Mouse (Mus musculus): Measurements from ENCODE around the gene Dpm3. TPM values are rescaled to one million over a fixed set of nuclear protein-coding genes. Genes with fewer than 3 reads are reported as not detected.

Dpm3 gene
- total RNA-seq, 2 experiments from 2014 or later, result 16.8 TPM; not detected in 1

Other genes starting within 250 kb of the Dpm3 start
- 1.8 and 3.8 TPM in 2 replicates for gene Rusc1, start 166.0 kb upstream of the Dpm3 start, total RNA-seq (2015; ENCODE audit: low replicate concordance)
- gene Rusc1, start 166.0 kb upstream of the Dpm3 start, total RNA-seq (2017; ENCODE audit: low replicate concordance), result 3.5 TPM in 2 replicates
- gene Gm43738, start 158.3 kb upstream of the Dpm3 start, total RNA-seq (2015; ENCODE audit: low replicate concordance), result not detected in 2 replicates
- not detected in 2 replicates for gene Gm43738, start 158.3 kb upstream of the Dpm3 start, total RNA-seq (2017; ENCODE audit: low replicate concordance)
- 20.1 and 28.5 TPM in 2 replicates for gene Fdps, start 157.4 kb upstream of the Dpm3 start, total RNA-seq (2015; ENCODE audit: low replicate concordance)
- gene Fdps, start 157.4 kb upstream of the Dpm3 start, total RNA-seq (2017; ENCODE audit: low replicate concordance), result 30.0 and 31.4 TPM in 2 replicates
- gene Pklr, start 123.2 kb upstream of the Dpm3 start, total RNA-seq (2015; ENCODE audit: low replicate concordance), result 13.8 and 16.6 TPM in 2 replicates
- 5.5 TPM in 2 replicates for gene Pklr, start 123.2 kb upstream of the Dpm3 start, total RNA-seq (2017; ENCODE audit: low replicate concordance)
- not detected in 2 replicates for gene Hcn3, start 99.2 kb upstream of the Dpm3 start, total RNA-seq (2015; ENCODE audit: low replicate concordance)
- 3.3 TPM in 1 of 2 replicates, not detected in the other for gene Hcn3, start 99.2 kb upstream of the Dpm3 start, total RNA-seq (2017; ENCODE audit: low replicate concordance)
- 42.5 and 52.8 TPM in 2 replicates for gene Clk2, start 94.6 kb upstream of the Dpm3 start, total RNA-seq (2015; ENCODE audit: low replicate concordance)
- 41.1 and 50.4 TPM in 2 replicates for gene Clk2, start 94.6 kb upstream of the Dpm3 start, total RNA-seq (2017; ENCODE audit: low replicate concordance)
- gene Scamp3, start 81.9 kb upstream of the Dpm3 start, total RNA-seq (2015; ENCODE audit: low replicate concordance), result 19.3 and 33.9 TPM in 2 replicates
- gene Scamp3, start 81.9 kb upstream of the Dpm3 start, total RNA-seq (2017; ENCODE audit: low replicate concordance), result 3.6 and 8.0 TPM in 2 replicates
- gene Fam189b, start 76.2 kb upstream of the Dpm3 start, total RNA-seq (2015; ENCODE audit: low replicate concordance), result 5.0 and 5.4 TPM in 2 replicates
- gene Fam189b, start 76.2 kb upstream of the Dpm3 start, total RNA-seq (2017; ENCODE audit: low replicate concordance), result 2.6 TPM in 1 of 2 replicates, not detected in the other
- gene Gba, start 56.4 kb upstream of the Dpm3 start, total RNA-seq (2015; ENCODE audit: low replicate concordance), result 27.4 and 36.5 TPM in 2 replicates
- 16.8 and 18.1 TPM in 2 replicates for gene Gba, start 56.4 kb upstream of the Dpm3 start, total RNA-seq (2017; ENCODE audit: low replicate concordance)
- gene Thbs3, start 44.2 kb upstream of the Dpm3 start, total RNA-seq (2015; ENCODE audit: low replicate concordance), result not detected in 2 replicates
- gene Thbs3, start 44.2 kb upstream of the Dpm3 start, total RNA-seq (2017; ENCODE audit: low replicate concordance), result not detected in 2 replicates
- gene Mtx1, start 32.3 kb upstream of the Dpm3 start, total RNA-seq (2015; ENCODE audit: low replicate concordance), result 8.6 and 21.0 TPM in 2 replicates
- 14.5 and 15.8 TPM in 2 replicates for gene Mtx1, start 32.3 kb upstream of the Dpm3 start, total RNA-seq (2017; ENCODE audit: low replicate concordance)
- not detected in 2 replicates for gene Muc1, start 30.3 kb upstream of the Dpm3 start, total RNA-seq (2015; ENCODE audit: low replicate concordance)
- not detected in 2 replicates for gene Muc1, start 30.3 kb upstream of the Dpm3 start, total RNA-seq (2017; ENCODE audit: low replicate concordance)
- gene Krtcap2, start 13.4 kb upstream of the Dpm3 start, total RNA-seq (2015; ENCODE audit: low replicate concordance), result 39.0 and 64.2 TPM in 2 replicates
- gene Krtcap2, start 13.4 kb upstream of the Dpm3 start, total RNA-seq (2017; ENCODE audit: low replicate concordance), result 7.2 and 29.1 TPM in 2 replicates
- 1.3 TPM in 1 of 2 replicates, not detected in the other for gene Trim46, start 13.0 kb upstream of the Dpm3 start, total RNA-seq (2015; ENCODE audit: low replicate concordance)
- not detected in 2 replicates for gene Trim46, start 13.0 kb upstream of the Dpm3 start, total RNA-seq (2017; ENCODE audit: low replicate concordance)
- gene Slc50a1, start 11.2 kb downstream of the Dpm3 start, total RNA-seq (2015; ENCODE audit: low replicate concordance), result 17.7 and 35.6 TPM in 2 replicates
- 3.7 and 9.7 TPM in 2 replicates for gene Slc50a1, start 11.2 kb downstream of the Dpm3 start, total RNA-seq (2017; ENCODE audit: low replicate concordance)
- gene Efna1, start 21.8 kb downstream of the Dpm3 start, total RNA-seq (2015; ENCODE audit: low replicate concordance), result not detected in 2 replicates
- not detected in 2 replicates for gene Efna1, start 21.8 kb downstream of the Dpm3 start, total RNA-seq (2017; ENCODE audit: low replicate concordance)
- gene Efna3, start 63.6 kb downstream of the Dpm3 start, total RNA-seq (2015; ENCODE audit: low replicate concordance), result not detected in 2 replicates
- gene Efna3, start 63.6 kb downstream of the Dpm3 start, total RNA-seq (2017; ENCODE audit: low replicate concordance), result not detected in 2 replicates
- not detected in 2 replicates for gene Efna4, start 78.7 kb downstream of the Dpm3 start, total RNA-seq (2015; ENCODE audit: low replicate concordance)
- gene Efna4, start 78.7 kb downstream of the Dpm3 start, total RNA-seq (2017; ENCODE audit: low replicate concordance), result not detected in 2 replicates
- gene Adam15, start 90.6 kb downstream of the Dpm3 start, total RNA-seq (2015; ENCODE audit: low replicate concordance), result 6.5 and 13.8 TPM in 2 replicates
- 0.77 and 3.5 TPM in 2 replicates for gene Adam15, start 90.6 kb downstream of the Dpm3 start, total RNA-seq (2017; ENCODE audit: low replicate concordance)
- not detected in 2 replicates for gene Dcst2, start 102.6 kb downstream of the Dpm3 start, total RNA-seq (2015; ENCODE audit: low replicate concordance)
- not detected in 2 replicates for gene Dcst2, start 102.6 kb downstream of the Dpm3 start, total RNA-seq (2017; ENCODE audit: low replicate concordance)
- not detected in 2 replicates for gene Dcst1, start 105.9 kb downstream of the Dpm3 start, total RNA-seq (2015; ENCODE audit: low replicate concordance)
- not detected in 2 replicates for gene Dcst1, start 105.9 kb downstream of the Dpm3 start, total RNA-seq (2017; ENCODE audit: low replicate concordance)
- 2.1 and 7.9 TPM in 2 replicates for gene Zbtb7b, start 135.4 kb downstream of the Dpm3 start, total RNA-seq (2015; ENCODE audit: low replicate concordance)
- gene Zbtb7b, start 135.4 kb downstream of the Dpm3 start, total RNA-seq (2017; ENCODE audit: low replicate concordance), result 5.1 and 8.9 TPM in 2 replicates
- gene Lenep, start 143.4 kb downstream of the Dpm3 start, total RNA-seq (2015; ENCODE audit: low replicate concordance), result 1.4 TPM in 1 of 2 replicates, not detected in the other
- gene Lenep, start 143.4 kb downstream of the Dpm3 start, total RNA-seq (2017; ENCODE audit: low replicate concordance), result not detected in 2 replicates
- 1.1 and 5.4 TPM in 2 replicates for gene Flad1, start 152.5 kb downstream of the Dpm3 start, total RNA-seq (2015; ENCODE audit: low replicate concordance)
- 0.68 and 1.3 TPM in 2 replicates for gene Flad1, start 152.5 kb downstream of the Dpm3 start, total RNA-seq (2017; ENCODE audit: low replicate concordance)
- 245 and 268 TPM in 2 replicates for gene Cks1b, start 159.0 kb downstream of the Dpm3 start, total RNA-seq (2015; ENCODE audit: low replicate concordance)
- 102 and 103 TPM in 2 replicates for gene Cks1b, start 159.0 kb downstream of the Dpm3 start, total RNA-seq (2017; ENCODE audit: low replicate concordance)
- gene Shc1, start 159.1 kb downstream of the Dpm3 start, total RNA-seq (2015; ENCODE audit: low replicate concordance), result 77.1 and 79.3 TPM in 2 replicates
- 49.7 and 59.3 TPM in 2 replicates for gene Shc1, start 159.1 kb downstream of the Dpm3 start, total RNA-seq (2017; ENCODE audit: low replicate concordance)
- 10.9 and 19.1 TPM in 2 replicates for gene Pygo2, start 170.9 kb downstream of the Dpm3 start, total RNA-seq (2015; ENCODE audit: low replicate concordance)
- gene Pygo2, start 170.9 kb downstream of the Dpm3 start, total RNA-seq (2017; ENCODE audit: low replicate concordance), result 7.1 and 12.1 TPM in 2 replicates
- 1.8 and 2.1 TPM in 2 replicates for gene Pbxip1, start 177.3 kb downstream of the Dpm3 start, total RNA-seq (2015; ENCODE audit: low replicate concordance)
- gene Pbxip1, start 177.3 kb downstream of the Dpm3 start, total RNA-seq (2017; ENCODE audit: low replicate concordance), result 2.7 and 4.1 TPM in 2 replicates
- 14.1 and 16.3 TPM in 2 replicates for gene Pmvk, start 195.2 kb downstream of the Dpm3 start, total RNA-seq (2015; ENCODE audit: low replicate concordance)
- 8.9 and 13.0 TPM in 2 replicates for gene Pmvk, start 195.2 kb downstream of the Dpm3 start, total RNA-seq (2017; ENCODE audit: low replicate concordance)

Measured in erythroid progenitor cell, adult 5-6 weeks (primary cell).